Mouse (Mus musculus) kidney, postnatal 0 days (tissue): ENCODE measurements at regions not wholly inside any gene's neighbourhood (a gene's known extent, or its start where the extent isn't known, plus 50 kb on each side); places are given as distances from the start of the nearest gene placed in this dataset.

Experiments
- ATAC-seq: fragments of 200-750 bp; cut with Nextera tagmentation; replicated peaks from 2 replicates; pipeline ENCODE4 v1.8.0; 2017; ENCODE audit warnings: low read depth, moderate number of reproducible peaks, moderate TSS enrichment, moderate library complexity; ENCODE audit not compliant: low FRiP score
- DNase-seq: peaks from one replicate; pipeline ENCODE4 v3.0.0-alpha.2; 2016; ENCODE audit warnings: low spot score
- H3K27ac ChIP-seq: fragments of 300-500 bp; sonication (generic); 2 replicates; pipeline ENCODE4 v1.5.1; 2014; ENCODE audit warnings: mild to moderate bottlenecking
- H3K27me3 ChIP-seq: fragments of 300-500 bp; sonication (generic); 2 replicates; pipeline ENCODE4 v1.6.1; 2014; ENCODE audit warnings: low read length, mixed read lengths; ENCODE audit not compliant: insufficient read depth
- H3K36me3 ChIP-seq: fragments of 300-500 bp; sonication (generic); 2 replicates; pipeline ENCODE4 v1.6.1; 2014; ENCODE audit warnings: low read length, mixed read lengths; ENCODE audit not compliant: insufficient read depth
- H3K4me1 ChIP-seq: fragments of 300-500 bp; sonication (generic); replicated peaks from 2 replicates; pipeline ENCODE4 v1.6.1; 2014; ENCODE audit warnings: antibody characterized with exemption, low read length, mixed read lengths; ENCODE audit not compliant: insufficient read depth
- H3K4me2 ChIP-seq: fragments of 300-500 bp; sonication (generic); 2 replicates; pipeline ENCODE4 v1.6.1; 2014; ENCODE audit warnings: mild to moderate bottlenecking, low read length, moderate library complexity, mixed read lengths
- H3K4me3 ChIP-seq: fragments of 300-500 bp; sonication (generic); replicated peaks from 2 replicates; pipeline ENCODE4 v1.5.1; 2014; ENCODE audit warnings: low read depth, low read length
- H3K9ac ChIP-seq: fragments of 300-500 bp; sonication (generic); 2 replicates; pipeline ENCODE4 v1.6.1; 2014; ENCODE audit warnings: low read depth, low read length
- H3K9me3 ChIP-seq: fragments of 300-500 bp; sonication (generic); replicated peaks from 2 replicates; pipeline ENCODE4 v1.6.1; 2016; ENCODE audit warnings: low read length, inconsistent platforms, mixed read lengths
- CTCF ChIP-seq: IDR thresholded peaks from 2 replicates; pipeline ENCODE4 v1.5.1; 2016; ENCODE audit warnings: antibody characterized with exemption, low read depth, mild to moderate bottlenecking, moderate library complexity
- WGBS: fragments of 180-500 bp; shearing (Covaris S2); extraction: QIAGEN DNeasy Blood & Tissue Kit; methylation state at CpG from one replicate; pipeline ENCODE4 v1.1.7; 2014; 5-methylcytosine and 5-hydroxymethylcytosine counted together

DNA sequence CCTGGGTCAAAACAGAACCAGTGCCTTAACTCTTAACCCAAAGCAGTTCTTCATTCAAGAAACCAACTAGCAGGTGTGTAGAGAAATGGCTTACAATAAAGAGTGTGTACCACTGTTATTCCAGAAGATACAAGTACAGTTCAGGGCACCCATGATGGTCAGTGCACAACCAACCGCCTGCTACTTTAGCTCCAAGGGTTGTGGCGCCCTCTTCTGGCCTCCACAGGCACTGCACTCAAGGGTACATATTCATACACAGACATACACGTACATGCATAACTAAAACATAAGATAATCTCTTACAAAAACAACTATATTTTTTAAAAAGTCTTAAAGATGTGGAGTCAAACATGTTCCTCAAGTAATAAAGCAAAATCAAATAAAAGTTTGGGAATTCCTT lies 65.9 kb upstream of the Peli2 start:
- Histone ChIP-seq H3K9me3 (no peaks in the 10 kb centered on the region; the same call in 1 of the 2 replicates), H3K27ac (no peak overlapping the region), H3K4me3 (no peak overlapping the region), H3K4me2 (no peak overlapping the region), H3K36me3 (no peaks in the 10 kb centered on the region), H3K27me3 (no peaks in the 10 kb centered on the region), H3K4me1 (no peaks in the 10 kb centered on the region), H3K9ac (no peak overlapping the region)
- no peak for DNase-seq
- ATAC-seq = no peak
- 71% methylated on average over 3 of the region's 3 CpGs for WGBS
- peak; percentile 47 for TF ChIP-seq CTCF

DNA sequence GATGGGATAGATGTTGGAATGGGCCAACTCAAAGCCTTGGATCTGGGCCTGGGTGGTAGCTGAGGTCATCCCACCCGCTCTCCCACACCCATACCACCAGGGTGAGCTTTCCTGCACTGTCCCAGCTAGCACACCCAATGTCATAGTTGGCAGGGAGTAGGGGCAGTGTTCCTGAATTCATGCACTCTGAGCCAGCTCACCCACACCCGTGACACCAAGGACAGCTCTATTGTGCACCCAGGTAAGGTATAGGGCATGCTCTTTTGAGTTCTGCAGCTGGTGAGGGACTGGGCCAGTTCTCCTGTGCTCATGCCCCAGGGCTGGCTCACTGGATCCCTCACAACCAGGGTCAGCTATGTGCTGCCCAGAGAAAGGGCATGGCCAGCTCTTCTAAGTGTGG lies 64.8 kb upstream of the Peli2 start:
- Histone ChIP-seq H3K9me3 (no peaks in the 10 kb centered on the region; the same call in 1 of the 2 replicates), H3K4me3 (no peak overlapping the region), H3K27ac (no peak overlapping the region), H3K4me1 (no peaks in the 10 kb centered on the region), H3K9ac (no peak overlapping the region), H3K27me3 (no peaks in the 10 kb centered on the region), H3K4me2 (no peak overlapping the region), H3K36me3 (no peaks in the 10 kb centered on the region)
- WGBS = 86% methylated on average over 2 of the region's 2 CpGs
- TF ChIP-seq CTCF = no peak
- no peak for DNase-seq
- ATAC-seq = no peak

DNA sequence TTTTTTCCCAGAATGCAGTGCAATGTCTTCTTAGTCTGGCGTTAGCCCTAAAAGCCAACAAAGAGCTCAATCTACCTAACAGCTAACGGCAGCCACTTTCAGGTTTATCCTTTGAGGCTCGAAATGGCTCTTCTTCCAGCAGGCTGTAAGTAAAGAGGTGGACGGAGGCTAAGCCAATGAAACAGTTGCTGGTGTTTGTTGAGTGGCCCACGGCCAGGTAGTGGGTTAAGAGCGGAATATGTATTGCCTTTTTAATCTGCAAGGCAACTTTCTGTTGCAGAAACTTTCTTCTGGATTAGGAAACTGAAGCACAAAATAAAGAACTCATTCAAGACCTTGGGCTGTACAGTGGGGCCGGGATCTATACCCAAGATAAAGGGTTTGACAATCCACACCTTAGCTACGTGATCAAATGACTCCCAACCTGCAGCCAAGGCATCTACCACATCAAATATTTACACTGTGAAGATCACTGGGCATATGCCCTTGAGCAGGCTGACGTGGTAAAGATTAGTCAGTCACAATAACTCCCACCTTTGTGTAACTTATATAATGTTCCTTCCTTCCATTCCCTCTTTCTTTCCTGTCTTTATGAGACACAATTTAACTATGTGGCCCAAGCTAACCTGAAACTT lies 62.3 kb upstream of the Peli2 start:
- TF ChIP-seq CTCF = no peak
- no peaks in the 10 kb centered on the region for H3K36me3 ChIP-seq
- H3K4me3 ChIP-seq = no peak overlapping the region
- no peaks in the 10 kb centered on the region for H3K27me3 ChIP-seq
- WGBS = 84% methylated on average over 9 of the region's 9 CpGs
- H3K9me3 ChIP-seq = no peaks in the 10 kb centered on the region; the same call in 1 of the 2 replicates
- no peak overlapping the region for H3K9ac ChIP-seq
- no peak for DNase-seq
- H3K27ac ChIP-seq = no peak overlapping the region
- H3K4me2 ChIP-seq = no peak overlapping the region
- H3K4me1 ChIP-seq = no peaks in the 10 kb centered on the region
- ATAC-seq = no peak

DNA sequence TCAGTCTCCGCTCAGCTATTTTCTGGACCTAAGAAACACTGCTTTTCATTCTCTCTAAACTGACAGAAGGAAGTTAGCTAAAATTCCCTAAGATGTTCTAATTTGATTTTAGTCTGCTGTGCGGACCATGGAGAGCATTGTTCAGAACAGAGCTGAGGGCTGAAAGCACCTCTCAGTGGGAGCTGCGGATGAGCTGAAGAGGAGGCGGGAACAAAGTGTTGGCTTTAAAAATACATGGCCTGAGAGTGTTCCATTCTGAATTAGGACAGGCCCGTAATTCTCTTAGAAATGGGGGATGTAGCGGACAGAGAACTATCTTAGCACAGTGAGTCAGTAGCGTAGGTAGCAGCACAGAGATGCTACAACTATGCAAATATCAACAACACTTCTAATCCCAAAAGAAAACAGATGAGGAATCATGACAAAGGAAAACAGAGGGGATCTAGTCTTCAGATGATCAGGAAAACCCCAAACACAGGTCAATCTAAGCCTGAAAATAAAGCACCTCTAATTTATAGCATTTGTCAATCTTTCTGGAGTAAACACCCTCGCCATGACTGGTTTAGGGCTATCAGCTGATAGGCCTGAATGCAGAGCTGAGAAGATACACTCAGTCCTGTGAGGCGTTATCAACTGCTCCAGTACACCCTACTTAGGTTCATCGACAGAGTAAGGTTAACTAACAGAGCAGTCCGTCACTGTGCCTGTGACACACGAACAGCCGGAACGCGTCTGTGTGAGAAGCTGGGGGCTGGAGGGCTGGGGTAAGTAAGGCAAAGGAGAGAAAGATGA lies 60.8 kb upstream of the Peli2 start:
- Histone ChIP-seq H3K9me3 (no peaks in the 10 kb centered on the region), H3K27me3 (no peaks in the 10 kb centered on the region), H3K27ac (no peak overlapping the region), H3K4me3 (no peak overlapping the region), H3K4me2 (no peak overlapping the region), H3K36me3 (no peaks in the 10 kb centered on the region), H3K9ac (no peak overlapping the region), H3K4me1 (no peaks in the 10 kb centered on the region)
- no peak for TF ChIP-seq CTCF
- no peak for DNase-seq
- 65% methylated on average over 15 of the region's 15 CpGs for WGBS
- no peak for ATAC-seq

DNA sequence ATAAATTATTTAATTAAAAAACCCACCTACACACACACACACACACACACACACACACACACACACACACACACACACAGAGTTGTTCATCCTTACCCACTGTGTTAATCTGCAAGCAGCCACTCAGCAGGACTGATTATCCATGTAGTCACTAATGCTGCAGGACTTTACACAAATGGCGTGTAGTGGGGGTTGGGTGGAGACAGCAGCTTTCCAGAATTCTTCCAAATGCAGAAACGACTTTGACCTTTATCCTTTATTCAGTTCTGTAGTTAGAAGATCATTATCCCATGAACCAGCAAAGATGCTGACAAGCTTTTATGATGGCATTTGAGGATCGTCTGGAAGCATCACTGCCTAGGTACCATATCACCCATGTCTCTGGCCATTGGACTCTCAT lies 52.0 kb upstream of the Peli2 start:
- no peak for DNase-seq
- H3K4me2 ChIP-seq = no peak overlapping the region
- H3K4me3 ChIP-seq = no peak overlapping the region
- no peaks in the 10 kb centered on the region for H3K36me3 ChIP-seq
- no peak for TF ChIP-seq CTCF
- no peak overlapping the region for H3K9ac ChIP-seq
- H3K27ac ChIP-seq = no peak overlapping the region
- no peaks in the 10 kb centered on the region for H3K9me3 ChIP-seq
- H3K4me1 ChIP-seq = no peaks in the 10 kb centered on the region
- no peaks in the 10 kb centered on the region for H3K27me3 ChIP-seq
- WGBS = 82% methylated on average over 3 of the region's 3 CpGs
- no peak for ATAC-seq
